Mouse (Mus musculus) forebrain, postnatal 0 days (tissue): ENCODE measurements around the gene Zyg11b. TPM values are rescaled to one million over a fixed set of nuclear protein-coding genes. Genes with fewer than 3 reads are reported as not detected.

Experiments
- ATAC-seq: fragments of 200-750 bp; cut with Nextera tagmentation; 2 replicates; pipeline ENCODE4 v1.8.0; 2017; ENCODE audit warnings: mild to moderate bottlenecking, moderate library complexity
- DNase-seq: peaks from one replicate; pipeline ENCODE4 v3.0.0-alpha.2; 2015
- H3K27ac ChIP-seq: fragments of 300-500 bp; sonication (generic); 2 replicates; pipeline ENCODE4 v1.5.1; 2014; ENCODE audit warnings: low read depth, mild to moderate bottlenecking, antibody characterized with exemption, low read length, moderate library complexity, mixed read lengths
- H3K27me3 ChIP-seq: fragments of 300-500 bp; sonication (generic); 2 replicates; pipeline ENCODE4 v1.6.1; 2014; ENCODE audit warnings: mild to moderate bottlenecking, low read length, mixed read lengths; ENCODE audit not compliant: insufficient read depth
- H3K36me3 ChIP-seq: fragments of 300-500 bp; sonication (generic); 2 replicates; pipeline ENCODE4 v1.6.1; 2014; ENCODE audit warnings: mild to moderate bottlenecking, moderate library complexity; ENCODE audit not compliant: insufficient read depth
- H3K4me1 ChIP-seq: fragments of 300-500 bp; sonication (generic); 2 replicates; pipeline ENCODE4 v1.6.1; 2014; ENCODE audit warnings: antibody characterized with exemption; ENCODE audit not compliant: insufficient read depth
- H3K4me2 ChIP-seq: fragments of 300-500 bp; sonication (generic); 2 replicates; pipeline ENCODE4 v1.6.1; 2014; ENCODE audit warnings: low read depth, mild to moderate bottlenecking, moderate library complexity
- H3K4me3 ChIP-seq: fragments of 300-500 bp; sonication (generic); 2 replicates; pipeline ENCODE4 v1.5.1; 2014; ENCODE audit warnings: low read depth, low read length, mixed read lengths
- H3K9ac ChIP-seq: fragments of 300-500 bp; sonication (generic); 2 replicates; pipeline ENCODE4 v1.6.1; 2014; ENCODE audit warnings: mild to moderate bottlenecking
- H3K9me3 ChIP-seq: fragments of 300-500 bp; sonication (generic); 2 replicates; pipeline ENCODE4 v1.6.1; 2016; ENCODE audit warnings: low read length
- CTCF ChIP-seq: sonication (generic); IDR thresholded peaks from 2 replicates; pipeline ENCODE4 v1.5.1; 2016; ENCODE audit warnings: antibody characterized with exemption, control low read depth, low read depth
- WGBS: fragments of 180-500 bp; shearing (Covaris S2); extraction: QIAGEN DNeasy Blood & Tissue Kit; methylation state at CpG from one replicate; pipeline ENCODE4 v1.1.7; 2014; 5-methylcytosine and 5-hydroxymethylcytosine counted together
- polyA plus RNA-seq: library from polyadenylated mRNA; unstranded; fragments of >200 nt; fragmentation: Nextera tagmentation; extraction: Ambion mirVana; gene quantifications from 2 replicates; pipeline ENCODE4 v1.2.1, GENCODE M21; 2015
- total RNA-seq: library from RNA; depleted of rRNA; stranded (reverse); fragments of >200 nt; gene quantifications from 2 replicates; pipeline ENCODE4 v1.2.3, GENCODE M21; 2014

Zyg11b gene
- total and polyA plus RNA-seq, 2 experiments from 2014 or later, result 23.8 to 151 TPM

- 15% methylated on average over 4 of the region's 4 CpGs for WGBS
- Histone ChIP-seq H3K4me1 (no peaks in the 10 kb centered on the region), H3K27ac (no peak overlapping the region), H3K9ac (no peak overlapping the region), H3K36me3 (peaks cover 24% of the 10 kb centered on the region), H3K9me3 (no peaks in the 10 kb centered on the region), H3K27me3 (no peaks in the 10 kb centered on the region), H3K4me3 (no peak overlapping the region), H3K4me2 (no peak overlapping the region)
- TF ChIP-seq CTCF, result peak; percentile 93
- ATAC-seq, result peak; percentile 90
- DNase-seq, result peak; percentile 91
Measured at GRCm38 (mm10) chr4:108339277-108339690, 38.4 kb upstream of the Zyg11b start.

GRCm38 (mm10) chr4:108338811-108339210 lies 37.9 kb upstream of the Zyg11b start:
- WGBS, result 49% methylated on average over 10 of the region's 10 CpGs
- no peak overlapping the region for H3K27ac ChIP-seq
- 0 out of 2 replicates have a peak, but pooled peaks have one; percentile 1 for ATAC-seq

GRCm38 (mm10) chr4:108338321-108338733 lies 37.4 kb upstream of the Zyg11b start:
- peaks cover 30% of the 10 kb centered on the region for H3K36me3 ChIP-seq
- H3K4me1 ChIP-seq, result no peaks in the 10 kb centered on the region
- H3K27me3 ChIP-seq, result no peaks in the 10 kb centered on the region
- no peak overlapping the region for H3K4me2 ChIP-seq
- DNase-seq (no peak), ATAC-seq (no peak)
- WGBS, result 51% methylated on average over 9 of the region's 9 CpGs
- H3K27ac ChIP-seq, result no peak overlapping the region
- H3K4me3 ChIP-seq, result no peak overlapping the region
- TF ChIP-seq CTCF, result no peak
- H3K9me3 ChIP-seq, result no peaks in the 10 kb centered on the region
- no peak overlapping the region for H3K9ac ChIP-seq

More at GRCm38 (mm10) chr4:108338811-108339210, 37.9 kb upstream of the Zyg11b start:
- Histone ChIP-seq H3K36me3 (peaks cover 28% of the 10 kb centered on the region), H3K4me3 (no peak overlapping the region), H3K4me1 (no peaks in the 10 kb centered on the region), H3K9me3 (no peaks in the 10 kb centered on the region), H3K9ac (no peak overlapping the region), H3K4me2 (no peak overlapping the region), H3K27me3 (no peaks in the 10 kb centered on the region)
- no peak for TF ChIP-seq CTCF
- no peak for DNase-seq

- TF ChIP-seq CTCF, result no peak
- H3K27ac ChIP-seq, result no peak overlapping the region
- peaks cover 30% of the 10 kb centered on the region for H3K36me3 ChIP-seq
- H3K27me3 ChIP-seq, result no peaks in the 10 kb centered on the region
- H3K4me2 ChIP-seq, result no peak overlapping the region
- H3K9ac ChIP-seq, result no peak overlapping the region
- 33% methylated on average over 3 of the region's 3 CpGs for WGBS
- no peaks in the 10 kb centered on the region for H3K9me3 ChIP-seq
- ATAC-seq, result no peak
- DNase-seq, result no peak
- H3K4me3 ChIP-seq, result no peak overlapping the region
- no peaks in the 10 kb centered on the region for H3K4me1 ChIP-seq
Measured at GRCm38 (mm10) chr4:108337817-108338216, 36.9 kb upstream of the Zyg11b start.

GRCm38 (mm10) chr4:108336765-108337164 lies 35.9 kb upstream of the Zyg11b start:
- 79% methylated on average over 2 of the region's 2 CpGs for WGBS
- H3K4me2 ChIP-seq, result no peak overlapping the region
- no peaks in the 10 kb centered on the region for H3K9me3 ChIP-seq
- no peaks in the 10 kb centered on the region for H3K4me1 ChIP-seq
- no peak overlapping the region for H3K4me3 ChIP-seq
- DNase-seq, result no peak
- no peak for ATAC-seq
- no peaks in the 10 kb centered on the region for H3K27me3 ChIP-seq
- no peak overlapping the region for H3K9ac ChIP-seq
- peaks cover 30% of the 10 kb centered on the region for H3K36me3 ChIP-seq
- no peak for TF ChIP-seq CTCF
- H3K27ac ChIP-seq, result no peak overlapping the region

- ATAC-seq (no peak), DNase-seq (no peak)
- Histone ChIP-seq H3K36me3 (peaks cover 30% of the 10 kb centered on the region), H3K27me3 (no peaks in the 10 kb centered on the region), H3K9ac (no peak overlapping the region), H3K4me2 (no peak overlapping the region), H3K4me3 (no peak overlapping the region), H3K27ac (no peak overlapping the region), H3K9me3 (no peaks in the 10 kb centered on the region), H3K4me1 (no peaks in the 10 kb centered on the region)
- 89% methylated on average over 6 of the region's 6 CpGs for WGBS
- no peak for TF ChIP-seq CTCF
Measured at GRCm38 (mm10) chr4:108335413-108335812, 34.5 kb upstream of the Zyg11b start.

- 0 out of 2 replicates have a peak, but pooled peaks cover 7% of the 10 kb centered on the region for H3K4me1 ChIP-seq
- H3K36me3 ChIP-seq, result peaks cover 15% of the 10 kb centered on the region
- H3K27ac ChIP-seq, result no peak overlapping the region
- H3K27me3 ChIP-seq, result no peaks in the 10 kb centered on the region
- no peaks in the 10 kb centered on the region for H3K9me3 ChIP-seq
- H3K9ac ChIP-seq, result no peak overlapping the region
- H3K4me2 ChIP-seq, result no peak overlapping the region
- TF ChIP-seq CTCF, result no peak
- DNase-seq, result no peak
- WGBS, result 88% methylated on average over 9 of the region's 9 CpGs
- no peak overlapping the region for H3K4me3 ChIP-seq
- no peak for ATAC-seq
Measured at GRCm38 (mm10) chr4:108332041-108332440, 31.1 kb upstream of the Zyg11b start.
